Mouse (Mus musculus): ENCODE measurements around the gene Dgkz.

DNA sequence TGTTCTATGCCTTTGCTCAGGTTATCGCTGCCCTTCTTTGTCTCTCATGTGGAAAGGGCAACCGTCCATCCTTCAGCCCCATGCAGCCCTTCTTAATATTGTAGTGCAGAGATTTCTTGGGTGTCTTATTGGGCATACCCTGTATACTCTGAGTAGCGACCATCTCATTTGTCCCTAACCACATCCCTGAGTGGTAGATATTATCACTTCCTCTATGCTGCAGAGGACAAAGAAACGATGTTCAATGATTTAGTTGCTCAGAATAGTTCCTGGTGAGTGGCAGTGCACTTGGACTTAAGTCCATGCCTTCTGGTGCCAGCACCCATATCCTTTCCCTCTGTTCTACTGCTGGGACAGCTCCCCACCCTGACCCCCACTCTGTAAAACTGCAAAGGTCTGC, 2.3 kb upstream of the Dgkz start:
- TF ChIP-seq CTCF (IDR thresholded peaks at IDR 0.05; ENCODE audit: insufficient read depth, low read length) (no peak), POLR2A (IDR thresholded peaks at IDR 0.05; ENCODE audit: borderline replicate concordance, extremely low read depth, low read depth, low read length) (no peak)
